Mouse (Mus musculus) erythroblast, embryonic 14.5 days (primary cell): Measurements from ENCODE around the gene Erp44. TPM values are rescaled to one million over a fixed set of nuclear protein-coding genes. Genes with fewer than 3 reads are reported as not detected.

Experiments
- H3K27me3 ChIP-seq: 2 replicates; pipeline ENCODE4 v1.6.1; 2012; ENCODE audit warnings: inconsistent platforms; ENCODE audit not compliant: control insufficient read depth
- H3K36me3 ChIP-seq: 2 replicates; pipeline ENCODE4 v1.6.1; 2012; ENCODE audit warnings: mild to moderate bottlenecking, inconsistent platforms; ENCODE audit not compliant: control insufficient read depth
- H3K4me1 ChIP-seq: 2 replicates; pipeline ENCODE4 v1.6.1; 2012; ENCODE audit warnings: inconsistent platforms; ENCODE audit not compliant: control insufficient read depth
- H3K4me3 ChIP-seq: replicated peaks from 2 replicates; pipeline ENCODE3; 2012; ENCODE audit warnings: moderate library complexity, mild to moderate bottlenecking, inconsistent platforms
- H3K9me3 ChIP-seq: 2 replicates; pipeline ENCODE4 v1.6.1; 2012; ENCODE audit warnings: low read length, inconsistent platforms, mixed read lengths; ENCODE audit not compliant: control insufficient read depth
- GATA1 ChIP-seq: IDR thresholded peaks from 2 replicates; pipeline ENCODE4 v1.6.1; 2012; ENCODE audit warnings: low read length, inconsistent platforms, mixed read lengths
- TAL1 ChIP-seq: IDR thresholded peaks from 3 replicates; pipeline ENCODE4 v1.6.1; 2012; ENCODE audit warnings: low read length, inconsistent platforms, mixed read lengths
- polyA plus RNA-seq: library from polyadenylated mRNA; stranded (reverse); fragments of >175 nt; gene quantifications from 2 replicates; pipeline ENCODE4 v1.2.3, GENCODE M21; 2012

Erp44 gene
- polyA plus RNA-seq: 0.67 and 0.68 TPM in 2 replicates

DNA sequence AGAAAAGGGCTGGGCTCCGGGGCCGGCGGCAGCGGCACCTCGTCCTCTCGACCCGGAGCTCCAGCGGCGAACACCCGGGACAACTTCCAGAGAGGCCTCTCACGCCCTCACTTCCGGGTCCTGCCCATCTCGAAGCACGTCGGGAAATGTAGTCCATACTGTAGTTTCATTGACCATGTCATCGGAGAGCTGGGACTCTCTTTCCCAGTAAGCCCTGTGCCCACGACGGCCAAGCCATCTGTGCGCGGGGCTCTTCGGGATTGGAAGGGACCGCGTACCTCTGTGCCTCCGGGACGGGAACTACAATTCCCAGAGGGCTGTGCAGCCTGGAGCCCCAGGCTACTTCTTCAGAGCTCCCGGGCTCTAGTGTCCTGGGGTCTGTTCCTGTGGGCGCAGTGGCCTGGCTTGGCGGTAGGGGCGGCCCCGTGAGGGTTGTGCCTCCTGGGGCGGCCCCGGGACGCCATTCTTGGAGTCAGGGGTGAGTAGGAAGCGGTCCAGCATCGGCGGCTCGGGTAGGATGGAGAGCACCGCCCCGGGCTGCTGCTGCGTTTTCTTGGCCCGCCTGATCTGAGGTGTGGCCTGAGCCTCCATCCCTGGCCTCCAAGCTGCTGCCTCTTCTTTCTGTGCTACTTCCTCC is at the start of gene Erp44, which contains the start of gene Invs:
Gene Erp44 (minus strand): TSS at position 61 of the 637 bp plus-strand sequence.
Gene Invs (plus strand): TSS at position 263 of the 637 bp plus-strand sequence.
- TF ChIP-seq TAL1 (no peak), GATA1 (no peak)
- peak within 1 kb of the TSS; percentile 100 for H3K4me3 ChIP-seq
- H3K4me1 ChIP-seq: peaks cover 27% of the 10 kb centered on the region
- no peaks in the 10 kb centered on the region for H3K9me3 ChIP-seq
- H3K36me3 ChIP-seq: no peaks in the 10 kb centered on the region; the same call in 1 of the 2 replicates
- no peaks in the 10 kb centered on the region for H3K27me3 ChIP-seq

GRCm38 (mm10) chr4:48328042-48328441 is 48.7 kb upstream of the Erp44 start:
- Histone ChIP-seq H3K36me3 (no peaks in the 10 kb centered on the region), H3K27me3 (no peaks in the 10 kb centered on the region)
- TF ChIP-seq TAL1 (no peak), GATA1 (no peak)

GRCm38 (mm10) chr4:48327192-48327591 is 47.8 kb upstream of the Erp44 start:
- TF ChIP-seq GATA1: no peak
- TF ChIP-seq TAL1: no peak
- no peaks in the 10 kb centered on the region for H3K27me3 ChIP-seq
- H3K4me1 ChIP-seq: no peaks in the 10 kb centered on the region
- H3K9me3 ChIP-seq: no peaks in the 10 kb centered on the region
- H3K4me3 ChIP-seq: no peak overlapping the region
- no peaks in the 10 kb centered on the region for H3K36me3 ChIP-seq

More at GRCm38 (mm10) chr4:48328042-48328441, 48.7 kb upstream of the Erp44 start:
- Histone ChIP-seq H3K4me1 (no peaks in the 10 kb centered on the region), H3K9me3 (no peaks in the 10 kb centered on the region), H3K4me3 (no peak overlapping the region)

GRCm38 (mm10) chr4:48322095-48322494 is 42.7 kb upstream of the Erp44 start:
- Histone ChIP-seq H3K27me3 (no peaks in the 10 kb centered on the region), H3K4me3 (no peak overlapping the region), H3K4me1 (no peaks in the 10 kb centered on the region), H3K9me3 (no peaks in the 10 kb centered on the region), H3K36me3 (no peaks in the 10 kb centered on the region)
- TF ChIP-seq GATA1: no peak
- no peak for TF ChIP-seq TAL1

GRCm38 (mm10) chr4:48321276-48321675 is 41.9 kb upstream of the Erp44 start:
- Histone ChIP-seq H3K36me3 (no peaks in the 10 kb centered on the region), H3K4me1 (no peaks in the 10 kb centered on the region), H3K27me3 (no peaks in the 10 kb centered on the region), H3K9me3 (no peaks in the 10 kb centered on the region), H3K4me3 (no peak overlapping the region)
- TF ChIP-seq GATA1: no peak
- no peak for TF ChIP-seq TAL1

- no peak for TF ChIP-seq TAL1
- TF ChIP-seq GATA1: no peak
- Histone ChIP-seq H3K27me3 (no peaks in the 10 kb centered on the region), H3K4me1 (no peaks in the 10 kb centered on the region), H3K9me3 (no peaks in the 10 kb centered on the region), H3K36me3 (no peaks in the 10 kb centered on the region), H3K4me3 (no peak overlapping the region)
Measured at GRCm38 (mm10) chr4:48316036-48316435, 36.7 kb upstream of the Erp44 start.

GRCm38 (mm10) chr4:48314814-48315213 is 35.5 kb upstream of the Erp44 start:
- Histone ChIP-seq H3K36me3 (no peaks in the 10 kb centered on the region), H3K4me1 (no peaks in the 10 kb centered on the region), H3K27me3 (no peaks in the 10 kb centered on the region), H3K9me3 (no peaks in the 10 kb centered on the region), H3K4me3 (no peak overlapping the region)
- no peak for TF ChIP-seq TAL1
- TF ChIP-seq GATA1: no peak

- Histone ChIP-seq H3K4me3 (no peak overlapping the region), H3K9me3 (peaks cover 2% of the 10 kb centered on the region; the same call in 1 of the 2 replicates), H3K4me1 (no peaks in the 10 kb centered on the region), H3K36me3 (no peaks in the 10 kb centered on the region; the same call in 1 of the 2 replicates), H3K27me3 (no peaks in the 10 kb centered on the region)
- no peak for TF ChIP-seq GATA1
- TF ChIP-seq TAL1: no peak
Measured at GRCm38 (mm10) chr4:48287086-48287757, 7.9 kb upstream of the Erp44 start.

- Histone ChIP-seq H3K36me3 (no peaks in the 10 kb centered on the region; the same call in 1 of the 2 replicates), H3K4me1 (peaks cover 27% of the 10 kb centered on the region), H3K4me3 (peak overlapping the region; percentile 48), H3K27me3 (no peaks in the 10 kb centered on the region), H3K9me3 (no peaks in the 10 kb centered on the region)
- TF ChIP-seq TAL1 (no peak), GATA1 (no peak)
Measured at GRCm38 (mm10) chr4:48281121-48281520, 1.8 kb upstream of the Erp44 start.
